Mouse (Mus musculus) kidney, postnatal 14 days (tissue): Measurements from ENCODE around the gene Olfr1411.

Source experiments
- DNase-seq: peaks from one replicate; pipeline ENCODE4 v3.0.0; 2022; ENCODE audit warnings: mixed read lengths

Gene Olfr1411

DNA sequence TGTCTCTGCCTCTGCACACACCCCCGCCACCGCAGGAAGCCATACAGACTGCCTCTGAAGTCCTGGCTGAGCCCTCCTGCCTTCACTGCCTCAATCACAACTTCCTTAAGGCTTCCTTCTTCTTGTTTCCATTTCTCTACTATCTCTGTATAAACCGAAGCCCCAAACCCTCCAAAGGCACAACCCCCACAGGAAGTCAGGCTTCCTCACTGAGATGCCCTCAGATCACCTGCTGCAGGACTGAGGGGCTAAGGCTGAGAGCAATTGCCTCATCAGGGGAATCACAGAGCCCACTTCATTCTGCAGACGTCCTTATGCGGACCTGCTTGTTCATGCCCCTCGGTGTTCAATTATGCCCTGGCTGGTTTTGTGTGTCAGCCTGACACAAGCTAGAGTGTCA is 46.2 kb downstream of the Olfr1411 start:
- no peak for DNase-seq

DNA sequence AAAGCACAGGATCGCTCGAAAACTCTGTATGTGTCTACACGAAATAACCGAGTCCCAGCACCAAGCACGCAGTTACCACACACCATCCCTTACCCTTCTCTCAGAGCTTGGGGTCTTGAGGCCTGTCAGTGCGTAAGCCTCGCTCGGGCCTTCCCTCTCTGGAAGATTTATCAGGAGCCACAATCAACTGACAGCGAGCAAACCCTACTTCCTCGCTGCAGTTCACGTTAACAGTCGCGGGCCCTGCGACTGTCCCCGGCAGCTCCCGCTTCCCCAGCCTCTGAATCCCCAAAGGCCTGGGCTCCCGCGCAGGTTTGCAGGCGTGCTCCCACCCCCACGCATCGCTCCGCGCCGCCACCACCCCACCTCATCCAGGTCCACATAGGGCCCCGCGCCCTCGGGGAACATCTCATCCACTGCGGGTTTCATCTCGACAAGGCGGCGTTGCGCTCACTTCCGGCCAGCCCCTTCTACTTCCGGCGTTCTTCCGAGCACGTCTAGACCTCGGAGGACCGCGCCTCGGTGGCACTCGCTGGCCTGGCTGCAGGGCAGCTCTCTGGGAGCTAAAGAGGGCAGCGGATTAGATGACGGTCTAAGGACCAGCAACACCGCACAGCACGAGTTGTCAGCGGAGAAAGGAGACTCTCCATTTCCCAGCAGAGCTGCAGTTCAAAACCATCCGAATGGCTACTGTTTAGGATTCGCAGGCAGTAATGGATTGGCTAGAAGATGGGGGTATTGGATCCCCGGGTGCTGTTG is 47.5 kb downstream of the Olfr1411 start, which contains the start of gene Cops9:
Cops9 (minus strand) TSS at position 472 of the 759 bp plus-strand sequence.
- peak; percentile 93 for DNase-seq

DNA sequence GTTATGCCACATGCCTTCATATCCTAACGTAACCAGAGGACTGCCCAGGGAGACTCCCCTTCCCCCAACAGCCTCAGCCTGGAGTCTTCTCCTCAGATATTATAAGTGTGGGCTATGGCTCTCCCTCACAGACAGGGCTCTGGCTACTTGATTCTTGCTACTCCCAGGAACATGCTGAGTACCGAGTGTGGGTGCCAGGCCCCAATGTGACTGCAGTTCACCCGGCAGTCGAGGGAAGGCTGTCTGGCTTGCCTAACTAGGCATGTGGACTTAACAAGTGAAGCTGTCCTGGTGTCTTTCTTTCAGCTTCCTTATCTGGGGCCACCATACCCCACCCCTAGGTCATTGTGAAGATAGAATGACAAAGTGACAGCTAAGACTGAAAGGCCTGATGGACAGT is 49.5 kb downstream of the Olfr1411 start:
- no peak for DNase-seq

DNA sequence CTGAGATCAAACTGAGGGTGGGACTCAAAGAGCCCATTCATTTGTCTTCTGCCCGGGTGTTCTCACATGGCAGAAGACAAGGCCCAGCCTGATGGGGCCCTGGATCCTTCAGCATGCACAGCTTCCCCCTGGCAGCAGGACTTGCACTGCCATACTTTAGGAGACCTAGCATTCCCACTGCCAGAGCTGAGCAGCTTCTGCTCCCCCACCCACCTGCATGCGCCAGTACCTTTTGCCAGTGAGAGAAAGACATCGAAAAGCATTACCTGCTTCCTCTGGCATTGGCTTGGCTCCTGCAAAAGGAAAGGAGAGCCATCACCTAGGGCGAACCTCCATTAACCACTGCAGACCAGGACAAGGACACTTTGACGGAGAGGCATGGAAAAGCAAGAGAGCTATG is 50.7 kb downstream of the Olfr1411 start:
- no peak for DNase-seq

DNA sequence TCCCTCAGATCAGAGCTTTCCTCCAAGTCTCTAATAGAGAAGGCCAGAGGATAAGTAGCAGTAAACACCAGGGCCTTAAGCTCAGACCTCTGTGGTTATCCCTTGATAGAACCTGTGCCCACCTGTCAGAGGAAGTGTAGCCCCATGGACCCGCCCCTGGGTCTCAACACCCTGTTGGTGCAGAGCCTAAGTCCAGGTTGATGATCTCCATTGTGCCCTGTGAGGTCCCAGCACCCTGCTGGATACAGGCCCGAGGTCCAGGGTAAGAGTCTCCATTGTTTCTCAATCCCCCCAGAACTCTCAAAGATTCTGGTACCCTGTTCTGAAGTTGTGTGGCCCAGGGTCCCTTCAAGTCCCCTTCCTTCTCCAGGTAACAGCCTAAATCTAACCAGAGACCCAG is 51.9 kb downstream of the Olfr1411 start:
- DNase-seq = no peak

DNA sequence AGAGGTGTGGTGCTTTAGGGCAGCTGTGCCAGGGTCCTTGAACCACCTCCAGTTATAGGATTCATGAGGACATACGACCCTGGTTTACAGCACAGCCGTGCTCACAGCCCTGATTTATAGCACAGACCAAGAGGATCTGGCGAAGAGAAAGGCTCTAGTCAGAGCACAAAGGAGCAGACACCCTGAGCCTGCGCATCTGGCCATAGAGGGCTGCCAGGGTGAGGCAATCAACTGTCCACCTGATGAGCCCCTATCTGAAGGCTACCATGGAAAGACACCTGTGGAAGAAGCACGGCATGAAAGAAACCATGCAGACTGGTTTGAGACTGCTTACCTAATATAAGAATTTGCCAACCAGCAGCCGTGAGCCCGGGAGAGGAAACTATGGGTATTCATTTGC is 52.4 kb downstream of the Olfr1411 start:
- no peak for DNase-seq

DNA sequence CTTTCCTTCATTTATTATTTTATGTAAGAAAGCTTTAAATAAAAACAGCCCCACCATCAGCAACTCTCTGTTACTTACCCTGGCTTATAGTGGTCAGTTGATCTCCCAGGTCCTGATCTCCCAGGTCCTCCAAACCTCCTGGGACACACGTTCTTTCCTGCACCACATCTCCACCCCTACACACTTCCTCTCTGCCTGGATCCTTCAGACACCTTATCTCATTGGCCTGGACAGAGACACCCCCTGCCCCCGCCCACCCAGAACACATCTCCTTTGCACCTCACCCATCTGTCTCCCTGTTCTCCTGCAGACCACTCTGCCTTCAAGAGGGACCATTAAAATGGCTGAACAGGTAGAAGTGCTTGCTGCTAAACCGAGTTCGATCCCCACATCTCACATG is 52.8 kb downstream of the Olfr1411 start:
- no peak for DNase-seq
